Mouse (Mus musculus) limb, embryonic 14.5 days (tissue): ENCODE data around the gene Rab3a. TPM values are rescaled to one million over a fixed set of nuclear protein-coding genes. Genes with fewer than 3 reads are reported as not detected.

Experiments used
- ATAC-seq: fragments of 200-750 bp; cut with Nextera tagmentation; 2 replicates; pipeline ENCODE4 v1.8.0; 2017; ENCODE audit warnings: low read depth, moderate number of reproducible peaks, moderate TSS enrichment; ENCODE audit not compliant: low FRiP score
- DNase-seq: peaks from one replicate; pipeline ENCODE4 v3.0.0-alpha.2; 2015; ENCODE audit warnings: low spot score
- H3K27ac ChIP-seq: fragments of 300-500 bp; sonication (generic); replicated peaks from 2 replicates; pipeline ENCODE4 v1.5.1; 2014; ENCODE audit warnings: low read depth, mild to moderate bottlenecking, low read length, moderate library complexity, mixed read lengths
- H3K27me3 ChIP-seq: fragments of 300-500 bp; sonication (generic); 2 replicates; pipeline ENCODE4 v1.6.1; 2014; ENCODE audit warnings: low read length, mixed read lengths; ENCODE audit not compliant: control insufficient read depth, insufficient read depth
- H3K36me3 ChIP-seq: fragments of 300-500 bp; sonication (generic); 2 replicates; pipeline ENCODE4 v1.6.1; 2014; ENCODE audit warnings: mild to moderate bottlenecking, low read length, moderate library complexity, mixed read lengths; ENCODE audit not compliant: control insufficient read depth, insufficient read depth
- H3K4me1 ChIP-seq: fragments of 300-500 bp; sonication (generic); 2 replicates; pipeline ENCODE4 v1.6.1; 2014; ENCODE audit warnings: antibody characterized with exemption, low read length, mixed read lengths; ENCODE audit not compliant: control insufficient read depth, insufficient read depth
- H3K4me2 ChIP-seq: fragments of 300-500 bp; sonication (generic); replicated peaks from 2 replicates; pipeline ENCODE4 v1.6.1; 2014; ENCODE audit warnings: low read depth, mild to moderate bottlenecking, low read length, moderate library complexity; ENCODE audit not compliant: severe bottlenecking
- H3K4me3 ChIP-seq: fragments of 300-500 bp; sonication (generic); replicated peaks from 2 replicates; pipeline ENCODE4 v1.5.1; 2014; ENCODE audit warnings: low read length
- H3K9ac ChIP-seq: fragments of 300-500 bp; sonication (generic); 2 replicates; pipeline ENCODE4 v1.6.1; 2014; ENCODE audit warnings: mild to moderate bottlenecking, low read depth, low read length, moderate library complexity; ENCODE audit not compliant: severe bottlenecking
- H3K9me3 ChIP-seq: fragments of 300-500 bp; sonication (generic); 2 replicates; pipeline ENCODE4 v1.6.1; 2016; ENCODE audit warnings: low read length; ENCODE audit not compliant: control insufficient read depth
- POLR2A ChIP-seq: fragments of 200-500 bp; IDR thresholded peaks from 2 replicates; pipeline ENCODE4 v1.8.0; 2012; ENCODE audit warnings: inconsistent platforms, mild to moderate bottlenecking, moderate library complexity, borderline replicate concordance; ENCODE audit not compliant: insufficient read depth, insufficient read length; ENCODE audit errors: extremely low read depth
- WGBS: fragments of 180-500 bp; shearing (Covaris S2); extraction: QIAGEN DNeasy Blood & Tissue Kit; methylation state at CpG from one replicate; pipeline ENCODE4 v1.1.7; 2014; 5-methylcytosine and 5-hydroxymethylcytosine counted together
- microRNA-seq: library from miRNA; unstranded; fragments of <30 nt; microRNA quantifications from one replicate; pipeline ENCODE4, GENCODE M21; 2016
- polyA plus RNA-seq, 2 experiments: library from polyadenylated mRNA; depleted of rRNA in 1 of 2; stranded (reverse) in 1 of 2; unstranded in 1 of 2; fragments of >200 nt; fragmentation: Nextera tagmentation in 1 of 2; extraction: Ambion mirVana in 1 of 2; gene quantifications; 2 replicates each; pipeline versions ENCODE4 v1.2.1 to v1.2.3; 2012 to 2014

Gene Rab3a
- polyA plus RNA-seq, 2 experiments, result 20.1 to 27.2 TPM

DNA sequence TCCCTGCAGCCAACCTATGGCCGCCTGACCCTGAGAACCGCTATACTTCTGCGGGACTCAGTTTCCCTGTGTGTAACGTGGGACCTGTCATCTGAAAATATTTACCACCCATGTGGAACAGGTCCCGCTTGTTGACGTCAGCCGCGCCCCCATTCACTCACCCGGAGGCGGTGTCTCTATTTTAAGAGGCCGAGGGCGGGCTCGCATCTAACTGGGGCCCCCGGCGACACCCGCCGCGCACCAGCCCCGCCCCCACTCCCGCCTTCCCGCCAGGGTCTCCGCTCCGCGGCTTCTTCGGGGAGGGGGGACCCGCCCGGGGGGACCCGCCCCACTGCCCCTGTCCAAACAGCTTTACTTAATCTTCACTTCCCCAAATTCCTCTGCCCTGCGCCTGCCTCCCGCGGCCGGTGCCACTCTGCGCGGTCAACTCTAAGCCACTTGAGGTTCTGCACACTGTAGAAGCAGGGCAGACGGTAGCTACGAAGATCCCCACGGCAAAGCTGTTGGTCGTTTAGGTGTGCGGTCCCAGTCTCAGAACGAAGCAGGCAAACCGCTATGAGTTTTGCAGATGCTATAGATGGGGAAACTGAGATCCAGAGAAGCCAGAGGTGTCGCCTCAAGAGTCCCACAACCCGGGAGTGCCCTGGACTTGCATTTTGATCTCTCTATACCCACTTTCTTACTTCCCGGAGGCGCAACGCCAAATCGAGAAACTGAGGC is 49.4 kb downstream of the Rab3a start:
- Histone ChIP-seq H3K27ac (no peak overlapping the region), H3K4me2 (peak overlapping the region; percentile 86), H3K9ac (0 out of 2 replicates have a peak overlapping the region, but pooled peaks have one; percentile 52), H3K36me3 (no peaks in the 10 kb centered on the region), H3K4me1 (peaks cover 9% of the 10 kb centered on the region; the same call in 1 of the 2 replicates), H3K4me3 (peak overlapping the region; percentile 52), H3K27me3 (peaks cover 28% of the 10 kb centered on the region), H3K9me3 (no peaks in the 10 kb centered on the region)
- ATAC-seq, result no peak
- WGBS, result 2% methylated on average over 34 of the region's 47 CpGs
- TF ChIP-seq POLR2A, result no peak
- no peak for DNase-seq

DNA sequence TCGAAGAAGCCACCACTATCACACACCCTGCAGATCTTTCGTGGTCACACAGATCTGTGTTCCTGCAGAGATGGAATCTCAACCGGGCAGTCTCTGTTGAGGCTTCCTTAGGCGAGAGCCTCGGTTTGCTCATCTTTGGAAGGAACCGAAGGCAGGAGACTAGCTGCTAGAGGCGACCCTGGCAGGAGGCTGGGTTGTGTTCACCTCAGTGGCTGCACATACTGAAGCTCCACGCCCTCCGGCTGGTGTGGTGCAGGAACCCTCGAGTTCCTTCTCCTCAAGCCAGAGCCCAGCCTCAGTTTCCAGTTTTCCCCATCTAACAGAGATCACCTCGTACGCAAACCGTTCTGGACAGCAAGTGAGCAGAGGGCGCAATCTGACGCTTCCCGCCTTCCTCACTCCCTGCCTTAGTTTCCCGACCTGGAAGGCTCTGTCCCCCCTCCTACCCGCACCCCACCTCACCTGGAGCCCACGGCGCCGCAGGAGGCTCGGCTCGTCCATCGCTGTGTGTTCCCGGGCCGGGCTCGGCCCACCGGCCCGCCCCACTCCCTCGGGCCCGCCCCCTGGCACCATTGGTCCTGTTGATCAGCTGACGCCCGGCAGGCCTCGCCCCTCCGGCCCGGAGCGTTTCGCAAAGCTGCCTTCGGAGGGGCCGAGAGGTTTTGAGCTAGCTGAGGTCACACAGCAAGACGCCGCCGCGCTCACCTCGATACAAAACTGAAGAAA is 50.2 kb downstream of the Rab3a start, which contains the start of gene Mast3:
TSS of gene Mast3 (minus strand) at position 574 of the 726 bp plus-strand sequence.
- peaks cover 21% of the 10 kb centered on the region for H3K27me3 ChIP-seq
- 2% methylated on average over 43 of the region's 45 CpGs for WGBS

DNA sequence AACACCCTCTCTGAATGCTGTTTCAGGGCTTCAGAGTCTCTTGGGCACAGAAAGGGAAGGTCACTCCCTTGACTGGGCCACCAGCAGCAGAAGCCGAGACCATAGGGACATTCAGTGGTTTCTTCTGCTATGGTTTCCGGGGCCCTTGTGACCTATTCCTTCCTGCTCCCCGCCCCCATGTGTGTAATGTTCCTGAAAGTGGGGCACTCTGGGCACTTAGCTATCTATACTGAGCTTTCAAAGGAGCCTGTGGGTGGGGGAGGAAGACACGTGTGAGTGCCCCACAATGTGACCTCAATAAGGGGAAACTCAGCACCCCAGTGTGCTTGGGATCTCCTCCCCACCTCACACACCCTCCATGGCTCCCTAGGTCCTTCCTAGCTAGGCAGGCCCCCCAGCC is 52.1 kb downstream of the Rab3a start:
- no peak for TF ChIP-seq POLR2A
- Histone ChIP-seq H3K9me3 (no peaks in the 10 kb centered on the region), H3K27me3 (peaks cover 18% of the 10 kb centered on the region)

More for the DNA sequence above, 50.2 kb downstream of the Rab3a start, which contains the start of gene Mast3:
- DNase-seq (peak; percentile 77), ATAC-seq (peak; percentile 89)
- Histone ChIP-seq H3K36me3 (no peaks in the 10 kb centered on the region), H3K27ac (no peak within 1 kb of the TSS), H3K4me1 (peaks cover 9% of the 10 kb centered on the region; the same call in 1 of the 2 replicates), H3K4me2 (peak within 1 kb of the TSS; percentile 86), H3K9ac (peak within 1 kb of the TSS; percentile 52), H3K9me3 (no peaks in the 10 kb centered on the region), H3K4me3 (peak within 1 kb of the TSS; percentile 52)
- no peak for TF ChIP-seq POLR2A

DNA sequence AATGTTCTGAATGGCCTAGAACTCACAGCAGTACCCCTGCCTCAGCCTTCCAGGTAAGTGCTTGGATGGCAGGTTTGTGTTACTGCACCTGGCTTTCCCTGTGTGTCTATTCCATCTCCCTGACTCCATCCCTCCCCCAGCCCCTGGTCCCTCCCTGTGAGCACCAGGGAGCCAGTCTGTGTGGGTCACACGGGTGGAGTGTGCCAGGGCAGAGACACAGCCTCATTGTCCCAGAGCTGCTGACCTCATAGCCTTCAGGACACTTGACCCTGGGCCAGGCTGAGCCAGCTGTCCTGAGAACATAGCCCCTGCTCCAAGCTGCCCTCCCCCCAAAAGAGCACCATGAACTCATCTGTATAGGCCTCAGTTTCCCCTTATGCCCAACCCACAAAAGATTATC is 52.8 kb downstream of the Rab3a start:
- Histone ChIP-seq H3K9me3 (no peaks in the 10 kb centered on the region), H3K9ac (no peak overlapping the region), H3K36me3 (no peaks in the 10 kb centered on the region), H3K4me3 (no peak overlapping the region), H3K27me3 (peaks cover 18% of the 10 kb centered on the region), H3K27ac (no peak overlapping the region), H3K4me2 (no peak overlapping the region), H3K4me1 (peaks cover 9% of the 10 kb centered on the region; the same call in 1 of the 2 replicates)
- 75% methylated on average over 1 of the region's 1 CpGs for WGBS
- ATAC-seq (no peak), DNase-seq (no peak)
- TF ChIP-seq POLR2A, result no peak

More for the DNA sequence above, 52.1 kb downstream of the Rab3a start:
- H3K4me2 ChIP-seq, result no peak overlapping the region
- H3K4me1 ChIP-seq, result peaks cover 9% of the 10 kb centered on the region; the same call in 1 of the 2 replicates
- DNase-seq (no peak), ATAC-seq (no peak)
- no peak overlapping the region for H3K9ac ChIP-seq
- no peaks in the 10 kb centered on the region for H3K36me3 ChIP-seq
- WGBS, result 79% methylated on average over 4 of the region's 4 CpGs
- no peak overlapping the region for H3K4me3 ChIP-seq
- no peak overlapping the region for H3K27ac ChIP-seq

DNA sequence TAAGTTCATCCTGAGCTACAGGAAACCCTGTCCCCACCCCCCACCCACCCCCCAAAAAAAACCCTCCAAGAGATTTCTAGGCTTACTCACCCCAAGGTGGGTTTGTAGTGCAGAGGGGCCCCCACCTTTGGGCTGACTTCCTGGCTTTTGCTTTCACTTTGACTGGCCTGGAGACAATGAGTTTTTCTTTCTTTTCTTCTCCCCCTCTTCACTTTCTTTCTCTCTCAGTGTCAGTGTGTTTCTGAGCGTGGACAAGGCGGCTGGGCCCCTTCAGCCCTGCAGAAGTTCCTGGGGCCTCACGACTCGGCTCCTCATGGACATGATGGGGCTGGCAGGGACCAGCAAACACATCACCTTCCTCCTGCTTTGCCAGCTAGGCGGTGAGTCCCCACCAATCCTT is 53.8 kb downstream of the Rab3a start, which contains the start of gene Il12rb1:
TSS of gene Il12rb1 (plus strand) at position 211 of the 400 bp plus-strand sequence.
- H3K36me3 ChIP-seq, result no peaks in the 10 kb centered on the region
- H3K4me3 ChIP-seq, result no peak within 1 kb of the TSS
- no peak within 1 kb of the TSS for H3K4me2 ChIP-seq
- 55% methylated on average over 5 of the region's 5 CpGs for WGBS
- no peak within 1 kb of the TSS for H3K9ac ChIP-seq
- H3K27me3 ChIP-seq, result peaks cover 16% of the 10 kb centered on the region
- DNase-seq (no peak), ATAC-seq (no peak)
- no peaks in the 10 kb centered on the region for H3K9me3 ChIP-seq
- peaks cover 9% of the 10 kb centered on the region; the same call in 1 of the 2 replicates for H3K4me1 ChIP-seq
- TF ChIP-seq POLR2A, result no peak
- H3K27ac ChIP-seq, result no peak within 1 kb of the TSS

Small RNA genes lying within 50 kb of the gene (microRNA-seq; reads per million reads assigned to microRNA genes)
- gene Mir7240, result not detected

Other genes starting within 250 kb of the Rab3a start
- 154 and 175 TPM in 2 replicates for gene Rex1bd, start 247.9 kb upstream of the Rab3a start, polyA plus RNA-seq (2012; rRNA removed)
- gene Rex1bd, start 247.9 kb upstream of the Rab3a start, polyA plus RNA-seq (2014; fragmentation: Nextera tagmentation; extraction: Ambion mirVana), result 152 and 156 TPM in 2 replicates
- 1,215 and 1,844 TPM in 2 replicates for gene Uba52, start 243.9 kb upstream of the Rab3a start, polyA plus RNA-seq (2012; rRNA removed)
- gene Uba52, start 243.9 kb upstream of the Rab3a start, polyA plus RNA-seq (2014; fragmentation: Nextera tagmentation; extraction: Ambion mirVana), result 1,031 and 1,113 TPM in 2 replicates
- gene Fkbp8, start 227.0 kb upstream of the Rab3a start, polyA plus RNA-seq (2012; rRNA removed), result 363 and 431 TPM in 2 replicates
- gene Fkbp8, start 227.0 kb upstream of the Rab3a start, polyA plus RNA-seq (2014; fragmentation: Nextera tagmentation; extraction: Ambion mirVana), result 219 and 248 TPM in 2 replicates
- gene Kxd1, start 226.7 kb upstream of the Rab3a start, polyA plus RNA-seq (2012; rRNA removed), result 52.5 and 61.0 TPM in 2 replicates
- gene Kxd1, start 226.7 kb upstream of the Rab3a start, polyA plus RNA-seq (2014; fragmentation: Nextera tagmentation; extraction: Ambion mirVana), result 60.3 and 61.7 TPM in 2 replicates
- gene Ell, start 215.2 kb upstream of the Rab3a start, polyA plus RNA-seq (2012; rRNA removed), result 30.3 and 35.3 TPM in 2 replicates
- gene Ell, start 215.2 kb upstream of the Rab3a start, polyA plus RNA-seq (2014; fragmentation: Nextera tagmentation; extraction: Ambion mirVana), result 20.2 and 22.4 TPM in 2 replicates
- gene Isyna1, start 160.3 kb upstream of the Rab3a start, polyA plus RNA-seq (2012; rRNA removed), result 213 and 279 TPM in 2 replicates
- gene Isyna1, start 160.3 kb upstream of the Rab3a start, polyA plus RNA-seq (2014; fragmentation: Nextera tagmentation; extraction: Ambion mirVana), result 94.4 and 103 TPM in 2 replicates
- 163 and 236 TPM in 2 replicates for gene Ssbp4, start 145.8 kb upstream of the Rab3a start, polyA plus RNA-seq (2012; rRNA removed)
- gene Ssbp4, start 145.8 kb upstream of the Rab3a start, polyA plus RNA-seq (2014; fragmentation: Nextera tagmentation; extraction: Ambion mirVana), result 151 and 171 TPM in 2 replicates
- gene Lrrc25, start 138.5 kb upstream of the Rab3a start, polyA plus RNA-seq (2012; rRNA removed), result 3.5 and 4.5 TPM in 2 replicates
- gene Lrrc25, start 138.5 kb upstream of the Rab3a start, polyA plus RNA-seq (2014; fragmentation: Nextera tagmentation; extraction: Ambion mirVana), result 2.5 and 3.2 TPM in 2 replicates
- 0.15 and 0.47 TPM in 2 replicates for gene Gdf15, start 122.2 kb upstream of the Rab3a start, polyA plus RNA-seq (2012; rRNA removed)
- 0.18 TPM in 1 of 2 replicates, not detected in the other for gene Gdf15, start 122.2 kb upstream of the Rab3a start, polyA plus RNA-seq (2014; fragmentation: Nextera tagmentation; extraction: Ambion mirVana)
- gene Pgpep1, start 94.3 kb upstream of the Rab3a start, polyA plus RNA-seq (2012; rRNA removed), result 47.6 and 59.8 TPM in 2 replicates
- gene Pgpep1, start 94.3 kb upstream of the Rab3a start, polyA plus RNA-seq (2014; fragmentation: Nextera tagmentation; extraction: Ambion mirVana), result 64.1 and 68.7 TPM in 2 replicates
- gene Lsm4, start 81.4 kb upstream of the Rab3a start, polyA plus RNA-seq (2012; rRNA removed), result 172 and 182 TPM in 2 replicates
- 247 and 256 TPM in 2 replicates for gene Lsm4, start 81.4 kb upstream of the Rab3a start, polyA plus RNA-seq (2014; fragmentation: Nextera tagmentation; extraction: Ambion mirVana)
- gene Jund, start 55.7 kb upstream of the Rab3a start, polyA plus RNA-seq (2012; rRNA removed), result 218 and 287 TPM in 2 replicates
- gene Jund, start 55.7 kb upstream of the Rab3a start, polyA plus RNA-seq (2014; fragmentation: Nextera tagmentation; extraction: Ambion mirVana), result 115 and 119 TPM in 2 replicates
- 0.04 and 0.08 TPM in 2 replicates for gene Iqcn, start 51.2 kb upstream of the Rab3a start, polyA plus RNA-seq (2012; rRNA removed)
- gene Iqcn, start 51.2 kb upstream of the Rab3a start, polyA plus RNA-seq (2014; fragmentation: Nextera tagmentation; extraction: Ambion mirVana), result 0.10 TPM in 1 of 2 replicates, not detected in the other
- gene Gm3336, start 36.1 kb upstream of the Rab3a start, polyA plus RNA-seq (2012; rRNA removed), result not detected in 2 replicates
- gene Gm3336, start 36.1 kb upstream of the Rab3a start, polyA plus RNA-seq (2014; fragmentation: Nextera tagmentation; extraction: Ambion mirVana), result not detected in 2 replicates
- gene Pde4c, start 31.0 kb upstream of the Rab3a start, polyA plus RNA-seq (2012; rRNA removed), result 0.38 TPM in 2 replicates
- not detected in 2 replicates for gene Pde4c, start 31.0 kb upstream of the Rab3a start, polyA plus RNA-seq (2014; fragmentation: Nextera tagmentation; extraction: Ambion mirVana)
- gene Mpv17l2, start 6.3 kb downstream of the Rab3a start, polyA plus RNA-seq (2012; rRNA removed), result 27.7 and 41.6 TPM in 2 replicates
- gene Mpv17l2, start 6.3 kb downstream of the Rab3a start, polyA plus RNA-seq (2014; fragmentation: Nextera tagmentation; extraction: Ambion mirVana), result 36.0 and 40.3 TPM in 2 replicates
- 111 and 137 TPM in 2 replicates for gene Pik3r2, start 22.0 kb downstream of the Rab3a start, polyA plus RNA-seq (2012; rRNA removed)
- 73.5 and 74.7 TPM in 2 replicates for gene Pik3r2, start 22.0 kb downstream of the Rab3a start, polyA plus RNA-seq (2014; fragmentation: Nextera tagmentation; extraction: Ambion mirVana)
- 37.2 and 57.8 TPM in 2 replicates for gene Mast3, start 50.4 kb downstream of the Rab3a start, polyA plus RNA-seq (2012; rRNA removed)
- 14.4 and 16.2 TPM in 2 replicates for gene Mast3, start 50.4 kb downstream of the Rab3a start, polyA plus RNA-seq (2014; fragmentation: Nextera tagmentation; extraction: Ambion mirVana)
- gene Il12rb1, start 53.8 kb downstream of the Rab3a start, polyA plus RNA-seq (2012; rRNA removed), result 0.04 and 0.13 TPM in 2 replicates
- 0.21 TPM in 1 of 2 replicates, not detected in the other for gene Il12rb1, start 53.8 kb downstream of the Rab3a start, polyA plus RNA-seq (2014; fragmentation: Nextera tagmentation; extraction: Ambion mirVana)
- gene Arrdc2, start 85.0 kb downstream of the Rab3a start, polyA plus RNA-seq (2012; rRNA removed), result 21.5 and 36.9 TPM in 2 replicates
- 6.1 and 8.6 TPM in 2 replicates for gene Arrdc2, start 85.0 kb downstream of the Rab3a start, polyA plus RNA-seq (2014; fragmentation: Nextera tagmentation; extraction: Ambion mirVana)
- gene Kcnn1, start 108.6 kb downstream of the Rab3a start, polyA plus RNA-seq (2012; rRNA removed), result 9.1 and 11.2 TPM in 2 replicates
- 2.5 and 3.0 TPM in 2 replicates for gene Kcnn1, start 108.6 kb downstream of the Rab3a start, polyA plus RNA-seq (2014; fragmentation: Nextera tagmentation; extraction: Ambion mirVana)
- gene Ccdc124, start 119.3 kb downstream of the Rab3a start, polyA plus RNA-seq (2012; rRNA removed), result 49.2 and 58.9 TPM in 2 replicates
- gene Ccdc124, start 119.3 kb downstream of the Rab3a start, polyA plus RNA-seq (2014; fragmentation: Nextera tagmentation; extraction: Ambion mirVana), result 96.2 and 97.2 TPM in 2 replicates
- gene Slc5a5, start 138.1 kb downstream of the Rab3a start, polyA plus RNA-seq (2012; rRNA removed), result 1.4 and 1.9 TPM in 2 replicates
- gene Slc5a5, start 138.1 kb downstream of the Rab3a start, polyA plus RNA-seq (2014; fragmentation: Nextera tagmentation; extraction: Ambion mirVana), result 0.19 and 0.83 TPM in 2 replicates
- 5,343 and 6,042 TPM in 2 replicates for gene Rpl18a, start 142.7 kb downstream of the Rab3a start, polyA plus RNA-seq (2012; rRNA removed)
- 5,732 and 5,809 TPM in 2 replicates for gene Rpl18a, start 142.7 kb downstream of the Rab3a start, polyA plus RNA-seq (2014; fragmentation: Nextera tagmentation; extraction: Ambion mirVana)
- gene Map1s, start 151.3 kb downstream of the Rab3a start, polyA plus RNA-seq (2012; rRNA removed), result 63.7 and 96.8 TPM in 2 replicates
- 45.6 and 47.6 TPM in 2 replicates for gene Map1s, start 151.3 kb downstream of the Rab3a start, polyA plus RNA-seq (2014; fragmentation: Nextera tagmentation; extraction: Ambion mirVana)